Mouse (Mus musculus) heart, embryonic 16.5 days (tissue): ENCODE data around the gene Tead1. TPM values are rescaled to one million over a fixed set of nuclear protein-coding genes. Genes with fewer than 3 reads are reported as not detected.

ENCODE experiments used
- ATAC-seq: fragments of 200-750 bp; cut with Nextera tagmentation; replicated peaks from 2 replicates; pipeline ENCODE4 v1.8.0; 2017; ENCODE audit warnings: moderate number of reproducible peaks; ENCODE audit not compliant: insufficient read depth, low FRiP score; ENCODE audit errors: extremely low read depth
- H3K27ac ChIP-seq: fragments of 300-500 bp; sonication (generic); 2 replicates; pipeline ENCODE4 v1.5.1; 2014; ENCODE audit warnings: mild to moderate bottlenecking, low read length, control low read depth, moderate library complexity
- H3K27me3 ChIP-seq: fragments of 300-500 bp; sonication (generic); 2 replicates; pipeline ENCODE4 v1.6.1; 2014; ENCODE audit warnings: low read length, mixed read lengths; ENCODE audit not compliant: control insufficient read depth, insufficient read depth
- H3K36me3 ChIP-seq: fragments of 300-500 bp; sonication (generic); 2 replicates; pipeline ENCODE4 v1.6.1; 2014; ENCODE audit not compliant: control insufficient read depth, insufficient read depth
- H3K4me1 ChIP-seq: fragments of 300-500 bp; sonication (generic); 2 replicates; pipeline ENCODE4 v1.6.1; 2014; ENCODE audit warnings: low read length, mixed read lengths; ENCODE audit not compliant: control insufficient read depth, insufficient read depth
- H3K4me2 ChIP-seq: fragments of 300-500 bp; sonication (generic); 2 replicates; pipeline ENCODE4 v1.6.1; 2014; ENCODE audit warnings: low read depth, mild to moderate bottlenecking, control low read depth, low read length
- H3K4me3 ChIP-seq: fragments of 300-500 bp; sonication (generic); 2 replicates; pipeline ENCODE4 v1.5.1; 2014; ENCODE audit warnings: mild to moderate bottlenecking, control low read depth, low read length
- H3K9ac ChIP-seq: fragments of 300-500 bp; sonication (generic); 2 replicates; pipeline ENCODE4 v1.6.1; 2014; ENCODE audit warnings: low read length, control low read depth
- H3K9me3 ChIP-seq: fragments of 300-500 bp; sonication (generic); replicated peaks from 2 replicates; pipeline ENCODE4 v1.6.1; 2016; ENCODE audit warnings: low read length; ENCODE audit not compliant: control insufficient read depth
- WGBS: fragments of 180-500 bp; shearing (Covaris S2); extraction: QIAGEN DNeasy Blood & Tissue Kit; methylation state at CpG from one replicate; pipeline ENCODE4 v1.1.7; 2014; 5-methylcytosine and 5-hydroxymethylcytosine counted together
- polyA plus RNA-seq: library from polyadenylated mRNA; unstranded; fragments of >200 nt; fragmentation: Nextera tagmentation; extraction: Ambion mirVana; gene quantifications from 2 replicates; pipeline ENCODE4 v1.2.1, GENCODE M21; 2015

Tead1 gene
- polyA plus RNA-seq, 1 experiment from 2014 or later = 19.4 TPM

- no peak for ATAC-seq
- H3K27me3 ChIP-seq = no peaks in the 10 kb centered on the region
- H3K9me3 ChIP-seq = no peaks in the 10 kb centered on the region
- WGBS = 61% methylated on average over 9 of the region's 9 CpGs
- H3K36me3 ChIP-seq = peaks cover 11% of the 10 kb centered on the region
- peak overlapping the region; percentile 15; the same call in 1 of the 2 replicates for H3K4me2 ChIP-seq
- H3K9ac ChIP-seq = 0 out of 2 replicates have a peak overlapping the region, but pooled peaks have one; percentile 41
- no peak overlapping the region for H3K4me3 ChIP-seq
- H3K4me1 ChIP-seq = peaks cover 31% of the 10 kb centered on the region
- H3K27ac ChIP-seq = peak overlapping the region; percentile 77
These were observed 193.5 kb downstream of the Tead1 start for GRCm38 (mm10) chr7:112872435-112873196.

DNA sequence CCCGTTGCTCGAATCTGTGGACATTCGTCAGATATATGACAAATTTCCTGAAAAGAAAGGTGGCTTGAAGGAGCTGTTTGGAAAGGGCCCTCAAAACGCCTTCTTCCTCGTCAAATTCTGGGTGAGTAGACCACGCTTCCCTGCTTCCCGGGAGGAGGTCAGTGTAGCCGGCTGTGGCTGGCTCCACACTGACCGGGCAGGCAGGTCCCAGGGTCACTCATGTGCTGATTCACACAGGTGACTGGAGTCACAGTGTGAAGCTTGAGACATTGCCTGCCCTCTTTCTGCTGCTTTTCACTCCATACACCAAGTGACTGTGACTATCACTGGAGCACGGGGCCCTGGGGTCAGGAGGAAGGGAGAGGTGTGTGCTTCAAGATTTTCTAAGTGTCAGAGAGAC lies 197.0 kb downstream of the Tead1 start:
- peaks cover 15% of the 10 kb centered on the region for H3K36me3 ChIP-seq
- no peak for ATAC-seq
- no peak overlapping the region for H3K27ac ChIP-seq
- H3K4me1 ChIP-seq = peaks cover 26% of the 10 kb centered on the region
- H3K9me3 ChIP-seq = no peaks in the 10 kb centered on the region
- no peak overlapping the region for H3K4me2 ChIP-seq
- WGBS = 86% methylated on average over 10 of the region's 10 CpGs
- H3K27me3 ChIP-seq = no peaks in the 10 kb centered on the region
- H3K9ac ChIP-seq = no peak overlapping the region
- no peak overlapping the region for H3K4me3 ChIP-seq

DNA sequence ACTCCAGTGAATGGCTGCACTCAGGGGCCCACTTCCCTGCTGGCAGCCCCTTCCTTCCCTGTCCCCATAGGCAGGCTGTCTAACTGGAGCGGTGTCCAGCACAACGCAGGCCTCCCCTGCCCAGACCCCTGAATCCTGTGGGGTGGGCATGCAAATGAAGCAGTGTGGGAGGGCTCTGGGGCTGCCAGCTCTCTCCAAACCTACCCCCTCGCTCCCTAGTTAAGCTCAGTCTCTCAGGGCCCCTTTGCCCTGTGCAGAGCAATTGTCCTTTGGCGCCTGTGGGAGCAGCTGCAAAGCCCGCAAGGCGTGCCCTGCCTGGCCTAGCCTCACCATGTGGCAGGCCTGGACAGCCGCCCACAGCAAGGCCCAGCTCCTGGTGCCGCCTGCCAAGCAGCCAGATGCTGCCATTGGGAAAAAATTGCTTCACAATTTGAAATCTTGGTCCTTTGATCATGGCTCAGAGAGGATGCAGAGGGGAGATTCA lies 204.7 kb downstream of the Tead1 start:
- peaks cover 26% of the 10 kb centered on the region for H3K4me1 ChIP-seq
- no peak overlapping the region for H3K4me3 ChIP-seq
- H3K9ac ChIP-seq = peak overlapping the region; percentile 18; the same call in 1 of the 2 replicates
- ATAC-seq = peak; percentile 75
- WGBS = 40% methylated on average over 8 of the region's 8 CpGs
- H3K4me2 ChIP-seq = no peak overlapping the region
- no peaks in the 10 kb centered on the region for H3K9me3 ChIP-seq
- H3K27me3 ChIP-seq = no peaks in the 10 kb centered on the region
- H3K27ac ChIP-seq = peak overlapping the region; percentile 72
- no peaks in the 10 kb centered on the region; the same call in 1 of the 2 replicates for H3K36me3 ChIP-seq

DNA sequence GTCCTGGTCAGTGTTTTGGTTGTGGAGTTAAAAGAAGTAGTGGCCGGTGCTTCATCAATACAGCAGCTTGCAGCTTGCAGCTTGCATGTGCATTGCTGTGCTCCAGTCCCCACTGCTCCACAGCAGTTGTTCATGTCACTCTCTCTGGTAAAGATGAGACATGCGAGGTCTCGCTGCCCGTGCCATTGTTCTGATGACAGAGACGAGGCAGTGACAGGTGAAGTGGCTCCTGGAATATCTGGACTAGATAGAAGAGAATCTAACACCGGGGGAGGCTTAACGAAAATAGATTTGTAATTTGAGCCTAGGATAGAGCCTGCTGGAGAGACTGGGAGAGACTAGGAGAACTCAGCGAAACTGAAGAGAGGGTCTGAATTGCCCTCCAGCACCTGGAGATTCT lies 206.4 kb downstream of the Tead1 start:
- 0 out of 2 replicates have a peak overlapping the region, but pooled peaks have one; percentile 16 for H3K27ac ChIP-seq

DNA sequence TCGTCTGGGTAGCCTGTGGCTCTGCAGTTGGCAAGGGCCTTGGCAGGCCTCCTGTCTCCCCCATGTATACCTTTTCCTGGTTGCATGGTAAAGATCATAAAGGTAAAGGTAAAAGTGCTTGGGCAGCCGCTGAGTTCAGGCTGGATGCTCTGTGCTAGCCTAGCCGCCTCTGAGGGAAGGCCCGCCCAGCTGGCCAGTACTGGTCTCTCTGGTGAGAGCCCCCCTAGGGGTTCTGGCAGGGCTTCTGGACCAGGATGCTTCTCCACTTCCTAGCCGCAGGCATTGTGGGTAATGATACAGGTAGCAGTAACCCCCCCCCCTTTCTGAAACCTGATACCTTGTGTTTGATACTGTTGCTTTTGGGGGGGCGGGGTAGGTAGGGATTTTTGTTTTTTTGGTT lies 212.8 kb downstream of the Tead1 start:
- no peak for ATAC-seq
- Histone ChIP-seq H3K4me2 (no peak overlapping the region), H3K27me3 (no peaks in the 10 kb centered on the region), H3K9ac (no peak overlapping the region), H3K4me1 (0 out of 2 replicates have a peak, but pooled peaks cover 2% of the 10 kb centered on the region), H3K4me3 (no peak overlapping the region), H3K9me3 (no peaks in the 10 kb centered on the region), H3K27ac (no peak overlapping the region), H3K36me3 (peaks cover 23% of the 10 kb centered on the region)
- WGBS = 95% methylated on average over 6 of the region's 6 CpGs

More for the DNA sequence above, 206.4 kb downstream of the Tead1 start:
- Histone ChIP-seq H3K4me1 (peaks cover 28% of the 10 kb centered on the region), H3K36me3 (no peaks in the 10 kb centered on the region; the same call in 1 of the 2 replicates), H3K9ac (no peak overlapping the region), H3K4me2 (0 out of 2 replicates have a peak overlapping the region, but pooled peaks have one; percentile 1), H3K27me3 (no peaks in the 10 kb centered on the region), H3K4me3 (no peak overlapping the region), H3K9me3 (no peaks in the 10 kb centered on the region)
- no peak for ATAC-seq
- 30% methylated on average over 8 of the region's 8 CpGs for WGBS

DNA sequence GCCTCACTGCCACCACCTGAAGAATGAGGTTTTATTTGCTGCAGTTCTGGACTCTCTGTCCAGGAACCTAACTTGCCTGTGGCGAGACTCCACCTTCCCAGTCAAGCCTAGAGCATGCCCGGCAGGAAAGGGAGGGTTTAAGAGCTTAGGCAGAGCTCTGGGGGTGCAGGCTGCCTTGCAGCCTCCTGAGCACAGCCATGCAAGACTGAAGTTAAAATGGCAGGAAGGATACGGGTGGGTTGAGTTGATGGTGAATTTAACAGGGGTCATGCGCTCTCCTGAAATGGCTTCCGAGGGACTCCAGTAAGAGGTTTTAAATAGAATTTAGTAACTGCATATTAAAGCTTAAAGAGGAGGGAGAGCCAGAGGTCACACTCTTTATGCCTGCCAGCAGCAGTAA lies 213.5 kb downstream of the Tead1 start:
- no peak overlapping the region for H3K4me2 ChIP-seq
- 0 out of 2 replicates have a peak, but pooled peaks cover 2% of the 10 kb centered on the region for H3K4me1 ChIP-seq
- H3K9me3 ChIP-seq = no peaks in the 10 kb centered on the region
- peaks cover 27% of the 10 kb centered on the region for H3K36me3 ChIP-seq
- no peak overlapping the region for H3K27ac ChIP-seq
- H3K9ac ChIP-seq = no peak overlapping the region
- no peaks in the 10 kb centered on the region for H3K27me3 ChIP-seq
- no peak overlapping the region for H3K4me3 ChIP-seq
- WGBS = 72% methylated on average over 5 of the region's 5 CpGs
- ATAC-seq = no peak

- no peak overlapping the region for H3K4me2 ChIP-seq
- ATAC-seq = no peak
- H3K9me3 ChIP-seq = no peaks in the 10 kb centered on the region
- no peaks in the 10 kb centered on the region for H3K27me3 ChIP-seq
- peaks cover 43% of the 10 kb centered on the region for H3K36me3 ChIP-seq
- no peaks in the 10 kb centered on the region for H3K4me1 ChIP-seq
- no peak overlapping the region for H3K4me3 ChIP-seq
- H3K9ac ChIP-seq = no peak overlapping the region
- 94% methylated on average over 2 of the region's 2 CpGs for WGBS
- H3K27ac ChIP-seq = no peak overlapping the region
These were observed 217.2 kb downstream of the Tead1 start for GRCm38 (mm10) chr7:112896363-112896762.

- ATAC-seq = no peak
- no peaks in the 10 kb centered on the region for H3K27me3 ChIP-seq
These were observed 222.6 kb downstream of the Tead1 start for GRCm38 (mm10) chr7:112901710-112902109.

GRCm38 (mm10) chr7:112906848-112907247 lies 227.7 kb downstream of the Tead1 start:
- WGBS = 85% methylated on average over 5 of the region's 5 CpGs
- no peak overlapping the region for H3K4me2 ChIP-seq
- no peak overlapping the region for H3K9ac ChIP-seq
- H3K9me3 ChIP-seq = no peaks in the 10 kb centered on the region
- H3K27me3 ChIP-seq = no peaks in the 10 kb centered on the region
- peaks cover 8% of the 10 kb centered on the region; the same call in 1 of the 2 replicates for H3K36me3 ChIP-seq
- no peak overlapping the region for H3K4me3 ChIP-seq
- H3K4me1 ChIP-seq = no peaks in the 10 kb centered on the region
- H3K27ac ChIP-seq = no peak overlapping the region
- no peak for ATAC-seq

More at GRCm38 (mm10) chr7:112901710-112902109, 222.6 kb downstream of the Tead1 start:
- WGBS = 86% methylated on average over 7 of the region's 7 CpGs
- Histone ChIP-seq H3K4me3 (no peak overlapping the region), H3K4me2 (no peak overlapping the region), H3K27ac (no peak overlapping the region), H3K9ac (no peak overlapping the region), H3K4me1 (no peaks in the 10 kb centered on the region), H3K9me3 (no peaks in the 10 kb centered on the region), H3K36me3 (peaks cover 32% of the 10 kb centered on the region)
